Mouse (Mus musculus) bone marrow, adult 2 months (tissue): ENCODE results near the gene Plscr3. TPM values are rescaled to one million over a fixed set of nuclear protein-coding genes. Genes with fewer than 3 reads are reported as not detected.

ENCODE experiments used
- H3K27ac ChIP-seq: fragments of 200-500 bp; 2 replicates; pipeline ENCODE4 v1.5.1; 2012; ENCODE audit warnings: low read depth, mild to moderate bottlenecking, control low read depth, inconsistent platforms, low read length; ENCODE audit not compliant: control insufficient read depth, poor library complexity, insufficient read depth
- H3K4me1 ChIP-seq: fragments of 200-500 bp; 2 replicates; pipeline ENCODE4 v1.6.1; 2011; ENCODE audit warnings: low read length; ENCODE audit not compliant: control insufficient read depth, insufficient read depth
- H3K4me3 ChIP-seq: fragments of 200-500 bp; replicated peaks from 2 replicates; pipeline ENCODE3; 2011; ENCODE audit warnings: mild to moderate bottlenecking, low read depth, low read length, control low read depth; ENCODE audit not compliant: control insufficient read depth
- CTCF ChIP-seq: fragments of 200-500 bp; IDR thresholded peaks from 2 replicates; pipeline ENCODE4 v1.5.1; 2011; ENCODE audit warnings: low read length, control low read depth; ENCODE audit not compliant: control insufficient read depth, insufficient read depth
- POLR2A ChIP-seq: fragments of 200-500 bp; IDR thresholded peaks from 2 replicates; pipeline ENCODE4 v1.6.1; 2011; ENCODE audit warnings: low read depth, mild to moderate bottlenecking, control low read depth, low read length, borderline replicate concordance; ENCODE audit not compliant: control insufficient read depth
- WGBS: fragments of 180-500 bp; shearing (Covaris S2); methylation state at CpG from one replicate; pipeline ENCODE4 v1.1.7; 2018; 5-methylcytosine and 5-hydroxymethylcytosine counted together
- polyA plus RNA-seq: library from polyadenylated mRNA; stranded (reverse); fragments of >200 nt; gene quantifications from 2 replicates; pipeline ENCODE4 v1.2.4, GENCODE M21; 2011; ENCODE audit warnings: low replicate concordance; ENCODE audit not compliant: missing spikeins, insufficient read depth, insufficient read length

Plscr3 gene
- polyA plus RNA-seq, 1 experiment, result 50.9 TPM

- WGBS, result 54% methylated on average over 4 of the region's 4 CpGs
- Histone ChIP-seq H3K4me3 (no peak overlapping the region), H3K4me1 (peaks cover 2% of the 10 kb centered on the region), H3K27ac (no peak overlapping the region)
- TF ChIP-seq CTCF (no peak), POLR2A (no peak)
These were observed 10.2 kb upstream of the Plscr3 start for GRCm38 (mm10) chr11:69835966-69836335.

- Histone ChIP-seq H3K4me1 (peaks cover 2% of the 10 kb centered on the region), H3K27ac (no peak overlapping the region), H3K4me3 (peak overlapping the region; percentile 1)
- 4% methylated on average over 52 of the region's 52 CpGs for WGBS
- TF ChIP-seq POLR2A (no peak), CTCF (no peak)
These were observed 9.2 kb upstream of the Plscr3 start for GRCm38 (mm10) chr11:69836703-69837576.

GRCm38 (mm10) chr11:69837604-69837951 is 8.6 kb upstream of the Plscr3 start, which contains the start of gene Nlgn2:
Nlgn2 (minus strand) TSS chr11:69837784.
- Histone ChIP-seq H3K27ac (peak within 1 kb of the TSS; percentile 75), H3K4me3 (peak within 1 kb of the TSS; percentile 89), H3K4me1 (peaks cover 2% of the 10 kb centered on the region)
- TF ChIP-seq POLR2A, result no peak
- TF ChIP-seq CTCF, result no peak
- WGBS, result under 1% methylated on average over 32 of the region's 32 CpGs

- Histone ChIP-seq H3K4me1 (peaks cover 2% of the 10 kb centered on the region), H3K27ac (peak within 1 kb of the TSS; percentile 75), H3K4me3 (peak within 1 kb of the TSS; percentile 89)
- TF ChIP-seq CTCF (no peak), POLR2A (peak; percentile 91; the same call in 1 of the 2 replicates)
- under 1% methylated on average over 34 of the region's 34 CpGs for WGBS
These were observed 8.0 kb upstream of the Plscr3 start, which contains the start of gene Tmem256 for GRCm38 (mm10) chr11:69837952-69838713. Tmem256 (plus strand) TSS chr11:69838514.

GRCm38 (mm10) chr11:69838714-69839104 is 7.5 kb upstream of the Plscr3 start:
- Histone ChIP-seq H3K4me3 (peak overlapping the region; percentile 89), H3K4me1 (peaks cover 2% of the 10 kb centered on the region), H3K27ac (peak overlapping the region; percentile 73)
- under 1% methylated on average over 7 of the region's 7 CpGs for WGBS
- TF ChIP-seq POLR2A (no peak), CTCF (no peak)

- WGBS, result 6% methylated on average over 37 of the region's 37 CpGs
- TF ChIP-seq CTCF (no peak), POLR2A (0 out of 2 replicates have a peak, but pooled peaks have one; percentile 38)
- H3K4me1 ChIP-seq, result peaks cover 21% of the 10 kb centered on the region
- H3K4me3 ChIP-seq, result peak overlapping the region; percentile 85
- peak overlapping the region; percentile 70 for H3K27ac ChIP-seq
These were observed 837 bp downstream of the Plscr3 start for GRCm38 (mm10) chr11:69846738-69847688.

- peaks cover 21% of the 10 kb centered on the region for H3K4me1 ChIP-seq
These were observed 1.8 kb downstream of the Plscr3 start for GRCm38 (mm10) chr11:69848021-69848420.

GRCm38 (mm10) chr11:69849128-69849527 is 3.0 kb downstream of the Plscr3 start:
- Histone ChIP-seq H3K27ac (peak overlapping the region; percentile 69), H3K4me1 (peaks cover 21% of the 10 kb centered on the region), H3K4me3 (no peak overlapping the region)
- TF ChIP-seq CTCF, result no peak
- TF ChIP-seq POLR2A, result no peak
- 52% methylated on average over 9 of the region's 9 CpGs for WGBS

More at GRCm38 (mm10) chr11:69848021-69848420, 1.8 kb downstream of the Plscr3 start:
- 92% methylated on average over 6 of the region's 6 CpGs for WGBS
- no peak overlapping the region; the same call in 1 of the 2 replicates for H3K27ac ChIP-seq
- TF ChIP-seq CTCF (no peak), POLR2A (no peak)
- no peak overlapping the region for H3K4me3 ChIP-seq
